Mouse (Mus musculus) CH12.LX (cell line): Measurements from ENCODE around the gene Tbr1. TPM values are rescaled to one million over a fixed set of nuclear protein-coding genes. Genes with fewer than 3 reads are reported as not detected.

Experiments used
- DNase-seq: peaks from one replicate; pipeline ENCODE4 v3.0.0-alpha.2; 2013; ENCODE audit errors: extremely low read depth
- H3K27ac ChIP-seq: 2 replicates; pipeline ENCODE4 v1.5.1; 2012; ENCODE audit warnings: low read depth, mild to moderate bottlenecking, control low read depth, moderate library complexity; ENCODE audit not compliant: insufficient read depth
- H3K27me3 ChIP-seq: replicated peaks from 2 replicates; pipeline ENCODE3; 2012; ENCODE audit warnings: inconsistent platforms
- H3K36me3 ChIP-seq, 2 experiments: replicated peaks in 1 of 2; 2 replicates each; pipeline versions ENCODE3 to v1.6.1; 2012; ENCODE audit warnings: inconsistent platforms in 1 of 2, low read length in 1 of 2, mild to moderate bottlenecking in 1 of 2, mixed read lengths in 1 of 2, moderate library complexity in 1 of 2; ENCODE audit not compliant: control insufficient read depth in 1 of 2, insufficient read depth in 1 of 2
- H3K4me1 ChIP-seq, 2 experiments: 2 replicates each; pipeline ENCODE4 v1.6.1; 2012; ENCODE audit warnings: inconsistent platforms in 1 of 2, moderate library complexity in 1 of 2; ENCODE audit not compliant: insufficient read depth in 2 of 2, control insufficient read depth in 1 of 2
- H3K4me2 ChIP-seq: 2 replicates; pipeline ENCODE4 v1.6.1; 2012; ENCODE audit warnings: low read depth, mild to moderate bottlenecking, control low read depth; ENCODE audit not compliant: poor library complexity, insufficient read depth, severe bottlenecking
- H3K4me3 ChIP-seq, 3 experiments: fragments of 150-350 bp in 1 of 3; sonication (generic) in 1 of 3; replicated peaks in 1 of 3; 2 replicates each; pipeline versions ENCODE3 to v1.5.1; 2011 to 2012; ENCODE audit warnings: low read depth in 2 of 3, low read length in 2 of 3, mild to moderate bottlenecking in 2 of 3, moderate library complexity in 2 of 3, control low read depth in 1 of 3, improper control_type of control experiment in 1 of 3, inconsistent platforms in 1 of 3, mixed read lengths in 1 of 3; ENCODE audit not compliant: poor library complexity in 1 of 3
- H3K79me2 ChIP-seq: replicated peaks from 2 replicates; pipeline ENCODE4 v1.6.1; 2012; ENCODE audit warnings: mild to moderate bottlenecking, moderate library complexity; ENCODE audit not compliant: control insufficient read depth, poor library complexity, insufficient read depth, severe bottlenecking; ENCODE audit errors: extremely low read depth
- H3K9ac ChIP-seq: 2 replicates; pipeline ENCODE4 v1.6.1; 2012; ENCODE audit warnings: low read depth, mild to moderate bottlenecking, control low read depth, moderate library complexity; ENCODE audit not compliant: insufficient read depth
- H3K9me3 ChIP-seq: replicated peaks from 2 replicates; pipeline ENCODE3; 2012; ENCODE audit warnings: low read length, inconsistent platforms, mixed read lengths
- BHLHE40 ChIP-seq: IDR thresholded peaks from 2 replicates; pipeline ENCODE4 v1.6.1; 2011; ENCODE audit warnings: mild to moderate bottlenecking, low read depth, low read length, improper control_type of control experiment
- CHD1 ChIP-seq: IDR thresholded peaks from 2 replicates; pipeline ENCODE4 v1.6.1; 2012; ENCODE audit warnings: low read depth, low read length, improper control_type of control experiment, inconsistent platforms
- E2F4 ChIP-seq: IDR thresholded peaks from 2 replicates; pipeline ENCODE4 v1.6.1; 2011; ENCODE audit warnings: low read depth, low read length, improper control_type of control experiment; ENCODE audit not compliant: insufficient replicate concordance
- ELF1 ChIP-seq: IDR thresholded peaks from 2 replicates; pipeline ENCODE4 v1.6.1; 2014; ENCODE audit warnings: low read depth, mild to moderate bottlenecking, inconsistent platforms, low read length, improper control_type of control experiment
- HCFC1 ChIP-seq: IDR thresholded peaks from 2 replicates; pipeline ENCODE4 v1.6.1; 2012; ENCODE audit warnings: low read depth, mild to moderate bottlenecking, inconsistent platforms, low read length, improper control_type of control experiment
- JUN ChIP-seq: IDR thresholded peaks from 2 replicates; pipeline ENCODE4 v1.6.1; 2011; ENCODE audit warnings: low read depth, mild to moderate bottlenecking, low read length, improper control_type of control experiment, moderate library complexity; ENCODE audit not compliant: insufficient read depth
- MAFK ChIP-seq: IDR thresholded peaks from 2 replicates; pipeline ENCODE4 v1.6.1; 2011; ENCODE audit warnings: low read length, improper control_type of control experiment; ENCODE audit not compliant: insufficient replicate concordance
- MEF2A ChIP-seq: IDR thresholded peaks from 2 replicates; pipeline ENCODE4 v1.6.1; 2014; ENCODE audit warnings: low read depth, mild to moderate bottlenecking, inconsistent platforms, low read length, improper control_type of control experiment, borderline replicate concordance
- MYC ChIP-seq: IDR thresholded peaks from 2 replicates; pipeline ENCODE4 v1.6.1; 2011; ENCODE audit warnings: low read depth, mild to moderate bottlenecking, improper control_type of control experiment, low read length
- NELFE ChIP-seq: IDR thresholded peaks from 2 replicates; pipeline ENCODE4 v1.6.1; 2011; ENCODE audit warnings: low read depth, low read length, improper control_type of control experiment
- NRF1 ChIP-seq: IDR thresholded peaks from 2 replicates; pipeline ENCODE4 v1.6.1; 2014; ENCODE audit warnings: low read depth, mild to moderate bottlenecking, inconsistent platforms, low read length, improper control_type of control experiment, moderate library complexity
- PAX5 ChIP-seq: IDR thresholded peaks from 2 replicates; pipeline ENCODE4 v1.6.1; 2012; ENCODE audit warnings: low read length, inconsistent platforms, mixed read lengths
- RCOR1 ChIP-seq: conservative IDR thresholded peaks from 2 replicates; pipeline ENCODE4 v1.6.1; 2012; ENCODE audit warnings: low read depth, mild to moderate bottlenecking, inconsistent platforms, low read length, improper control_type of control experiment
- SIN3A ChIP-seq: IDR thresholded peaks from 2 replicates; pipeline ENCODE4 v1.6.1; 2012; ENCODE audit warnings: low read length, improper control_type of control experiment, inconsistent platforms
- TCF12 ChIP-seq: IDR thresholded peaks from 2 replicates; pipeline ENCODE4 v1.6.1; 2014; ENCODE audit warnings: low read depth, mild to moderate bottlenecking, inconsistent platforms, low read length, improper control_type of control experiment
- USF2 ChIP-seq: conservative IDR thresholded peaks from 2 replicates; pipeline ENCODE4 v1.6.1; 2011; ENCODE audit warnings: low read depth, low read length, improper control_type of control experiment
- ZC3H11A ChIP-seq: IDR thresholded peaks from 2 replicates; pipeline ENCODE4 v1.6.1; 2012; ENCODE audit warnings: low read depth, mild to moderate bottlenecking, inconsistent platforms, low read length, improper control_type of control experiment
- ZNF384 ChIP-seq: IDR thresholded peaks from 2 replicates; pipeline ENCODE4 v1.6.1; 2012; ENCODE audit warnings: low read depth, low read length, improper control_type of control experiment, inconsistent platforms
- dilution Hi-C: fragments of 300-500 bp; cut with MboI; formaldehyde crosslinking; loops from 2 replicates; pipeline ENCODE4 v1.14.3; 2020; ENCODE audit warnings: low sequenced_read_pairs; ENCODE audit not compliant: extremely low pct_unique_long_range_greater_than_20kb, extremely low pct_ligation_motif_present
- in situ Hi-C: fragments of 300-500 bp; cut with MboI; formaldehyde crosslinking; loops from 3 replicates; pipeline ENCODE4 v1.14.3; 2019; ENCODE audit warnings: low sequenced_read_pairs, low pct_ligation_motif_present, low pct_unique_long_range_greater_than_20kb, mixed read lengths
- polyA plus RNA-seq: library from polyadenylated mRNA; unstranded; fragments of >175 nt; gene quantifications from 2 replicates; pipeline ENCODE4 v1.2.1, GENCODE M21; 2012; ENCODE audit warnings: low read depth; ENCODE audit not compliant: insufficient read length
- total RNA-seq, 2 experiments: library from RNA; depleted of rRNA; stranded (reverse); fragments of 300-350 nt in 1 of 2; fragments of >200 nt in 1 of 2; gene quantifications; 2 replicates each; pipeline ENCODE4 v1.2.3; 2012 to 2014

Gene Tbr1
- total and polyA plus RNA-seq, 3 experiments: 0.05 to 0.34 (median 0.10) TPM

- H3K36me3 ChIP-seq: peaks cover 3 to 64% of the 10 kb centered on the region in 2 experiments
- no peaks in the 10 kb centered on the region for H3K4me1 ChIP-seq
- H3K9me3 ChIP-seq: no peaks in the 10 kb centered on the region
- no peaks in the 10 kb centered on the region for H3K79me2 ChIP-seq
- dilution Hi-C loops: no loop called here
- DNase-seq: no peak
- TF ChIP-seq ELF1 (no peak), RCOR1 (no peak), MAFK (no peak), E2F4 (no peak), HCFC1 (no peak), NELFE (no peak), MYC (no peak), ZNF384 (no peak), CHD1 (no peak), JUN (no peak), NRF1 (no peak)
- TF ChIP-seq, all 38 proteins: peak for 0
- Histone ChIP-seq H3K4me3 (no peak overlapping the region), H3K4me2 (no peak overlapping the region), H3K27ac (no peak overlapping the region), H3K9ac (no peak overlapping the region), H3K27me3 (no peaks in the 10 kb centered on the region)
- in situ Hi-C loops: no loop called here
Measured at GRCm38 (mm10) chr2:61794960-61795359, 7.8 kb upstream of the Tbr1 start.

GRCm38 (mm10) chr2:61798048-61798447 is 4.7 kb upstream of the Tbr1 start:
- TF ChIP-seq ZC3H11A (no peak), PAX5 (no peak), MEF2A (no peak), SIN3A (no peak), NRF1 (no peak), TCF12 (no peak), BHLHE40 (no peak), USF2 (no peak)
- dilution Hi-C loops (no loop called here), in situ Hi-C loops (no loop called here)
- H3K36me3 ChIP-seq: peaks cover 7 to 59% of the 10 kb centered on the region in 2 experiments
- no peaks in the 10 kb centered on the region for H3K27me3 ChIP-seq
- no peak overlapping the region for H3K4me3 ChIP-seq
- H3K9me3 ChIP-seq: no peaks in the 10 kb centered on the region
- H3K4me2 ChIP-seq: no peak overlapping the region
- no peaks in the 10 kb centered on the region for H3K4me1 ChIP-seq
- no peaks in the 10 kb centered on the region for H3K79me2 ChIP-seq
- H3K9ac ChIP-seq: no peak overlapping the region
- no peak for DNase-seq
- H3K27ac ChIP-seq: no peak overlapping the region
